Mouse (Mus musculus): ENCODE measurements around the gene Scel.

DNA sequence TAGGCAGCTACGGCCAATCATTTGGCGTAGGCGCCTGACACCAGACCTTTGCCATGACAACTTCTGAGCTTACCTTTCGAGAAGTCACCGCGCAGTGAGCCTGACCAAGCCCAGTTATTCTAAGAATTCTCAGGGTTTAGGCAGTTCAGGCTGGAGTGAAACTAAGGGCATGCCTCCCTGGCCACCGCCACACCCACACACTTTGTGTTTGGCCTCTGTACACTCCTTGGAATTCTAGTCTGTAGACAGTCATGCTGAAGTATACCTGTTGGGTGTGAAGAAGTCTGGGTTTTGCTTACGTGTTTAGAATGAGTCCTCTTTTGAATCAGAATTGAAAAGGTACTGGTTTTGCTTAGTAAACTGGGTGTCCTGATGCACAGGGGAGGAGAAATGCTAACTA is 3.6 kb upstream of the Scel start:
- TF ChIP-seq CTCF (IDR thresholded peaks at IDR 0.05; ENCODE audit: control insufficient read depth, insufficient read depth, insufficient read length) (no peak), MAX (IDR thresholded peaks at IDR 0.05) (no peak)
